Mouse (Mus musculus) heart, postnatal 0 days (tissue): ENCODE data around the gene Il22ra1. TPM values are rescaled to one million over a fixed set of nuclear protein-coding genes. Genes with fewer than 3 reads are reported as not detected.

Source experiments
- ATAC-seq: fragments of 200-750 bp; cut with Nextera tagmentation; 2 replicates; pipeline ENCODE4 v1.8.0; 2017; ENCODE audit warnings: low read depth, moderate number of reproducible peaks, moderate library complexity; ENCODE audit not compliant: insufficient read depth
- DNase-seq: peaks from one replicate; pipeline ENCODE4 v3.0.0-alpha.2; 2016; ENCODE audit warnings: low spot score
- H3K27ac ChIP-seq: fragments of 300-500 bp; sonication (generic); 2 replicates; pipeline ENCODE4 v1.5.1; 2014; ENCODE audit warnings: low read depth, mild to moderate bottlenecking
- H3K27me3 ChIP-seq: fragments of 300-500 bp; sonication (generic); 2 replicates; pipeline ENCODE4 v1.6.1; 2014; ENCODE audit warnings: low read length, mixed read lengths; ENCODE audit not compliant: control insufficient read depth, insufficient read depth
- H3K36me3 ChIP-seq: fragments of 300-500 bp; sonication (generic); replicated peaks from 2 replicates; pipeline ENCODE4 v1.6.1; 2014; ENCODE audit warnings: low read length, mixed read lengths; ENCODE audit not compliant: control insufficient read depth, insufficient read depth
- H3K4me1 ChIP-seq: fragments of 300-500 bp; sonication (generic); 2 replicates; pipeline ENCODE4 v1.6.1; 2014; ENCODE audit warnings: antibody characterized with exemption; ENCODE audit not compliant: control insufficient read depth, insufficient read depth
- H3K4me2 ChIP-seq: fragments of 300-500 bp; sonication (generic); 2 replicates; pipeline ENCODE4 v1.6.1; 2014; ENCODE audit warnings: low read depth, mild to moderate bottlenecking, low read length, moderate library complexity
- H3K4me3 ChIP-seq: fragments of 300-500 bp; sonication (generic); 2 replicates; pipeline ENCODE4 v1.5.1; 2014; ENCODE audit warnings: low read depth, low read length
- H3K9ac ChIP-seq: fragments of 300-500 bp; sonication (generic); replicated peaks from 2 replicates; pipeline ENCODE4 v1.6.1; 2014; ENCODE audit warnings: low read depth, low read length, mixed read lengths
- H3K9me3 ChIP-seq: fragments of 300-500 bp; sonication (generic); replicated peaks from 2 replicates; pipeline ENCODE4 v1.6.1; 2016; ENCODE audit warnings: low read length; ENCODE audit not compliant: control insufficient read depth
- CTCF ChIP-seq: IDR thresholded peaks from 2 replicates; pipeline ENCODE4 v1.5.1; 2016; ENCODE audit warnings: antibody characterized with exemption, control low read depth, low read depth
- EP300 ChIP-seq: IDR thresholded peaks from 2 replicates; pipeline ENCODE4 v1.6.1; 2016; ENCODE audit warnings: antibody characterized with exemption, low read depth
- WGBS: fragments of 180-500 bp; shearing (Covaris S2); extraction: QIAGEN DNeasy Blood & Tissue Kit; methylation state at CpG from one replicate; pipeline ENCODE4 v1.1.7; 2014; 5-methylcytosine and 5-hydroxymethylcytosine counted together
- polyA plus RNA-seq: library from polyadenylated mRNA; unstranded; fragments of >200 nt; fragmentation: Nextera tagmentation; extraction: Ambion mirVana; gene quantifications from 2 replicates; pipeline ENCODE4 v1.2.1, GENCODE M21; 2015
- total RNA-seq: library from RNA; depleted of rRNA; stranded (reverse); fragments of >200 nt; gene quantifications from 2 replicates; pipeline ENCODE4 v1.2.3, GENCODE M21; 2014; ENCODE audit warnings: low replicate concordance; rRNA removed

Gene Il22ra1
- total RNA-seq (not detected in 2 replicates), polyA plus RNA-seq (not detected in 2 replicates)

DNA sequence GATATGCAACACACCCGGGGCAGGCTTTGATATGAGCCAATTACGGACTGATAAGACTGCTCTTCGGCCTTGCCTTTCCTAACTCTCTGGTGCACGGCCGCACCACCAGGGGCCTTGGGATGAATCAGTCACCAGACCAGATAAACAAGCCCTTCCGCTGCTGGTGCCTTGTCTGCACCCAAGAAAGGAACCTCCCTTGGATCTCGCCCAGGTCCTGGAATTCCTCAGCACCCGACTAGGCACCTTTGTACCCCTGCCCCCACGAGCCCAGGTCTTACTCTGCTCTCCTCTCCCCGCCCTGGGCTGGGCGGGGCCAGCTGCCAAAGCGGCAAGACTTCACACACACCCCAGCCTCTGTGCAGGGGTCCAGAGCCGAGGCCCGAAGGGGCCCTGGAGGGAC, at the start of gene Il22ra1:
Gene Il22ra1 (plus strand): TSS at position 356 of the 400 bp plus-strand sequence.
- Histone ChIP-seq H3K27ac (no peak within 1 kb of the TSS), H3K36me3 (no peaks in the 10 kb centered on the region), H3K4me3 (peak within 1 kb of the TSS; percentile 17), H3K4me1 (0 out of 2 replicates have a peak, but pooled peaks cover 2% of the 10 kb centered on the region), H3K9me3 (0 out of 2 replicates have a peak, but pooled peaks cover under 1% of the 10 kb centered on the region), H3K9ac (0 out of 2 replicates have a peak within 1 kb of the TSS, but pooled peaks have one; percentile 5), H3K27me3 (no peaks in the 10 kb centered on the region), H3K4me2 (peak within 1 kb of the TSS; percentile 54)
- TF ChIP-seq EP300 (no peak), CTCF (no peak)
- DNase-seq: no peak
- peak; percentile 18; the same call in 1 of the 2 replicates for ATAC-seq
- 8% methylated on average over 14 of the region's 14 CpGs for WGBS

DNA sequence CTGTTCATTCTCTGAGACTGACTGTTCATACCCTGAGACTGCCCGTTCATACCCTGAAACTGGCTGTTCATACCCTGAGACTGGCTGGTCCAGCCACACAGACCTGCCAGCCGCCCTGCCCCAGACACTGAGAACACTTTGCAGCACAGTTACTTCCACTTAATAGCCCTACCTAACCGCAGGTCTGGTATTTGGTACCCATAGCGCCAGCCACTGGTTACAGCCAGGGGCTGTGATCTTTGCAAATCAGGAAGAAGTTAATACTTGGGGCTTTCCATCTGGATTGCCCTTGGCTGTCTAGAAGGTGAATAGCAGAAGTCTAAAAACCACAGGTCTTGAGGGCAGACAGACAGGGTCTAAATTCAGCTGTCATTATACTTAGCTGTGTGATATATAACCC, 48.7 kb upstream of the Il22ra1 start:
- H3K27ac ChIP-seq: no peak overlapping the region
- 0 out of 2 replicates have a peak, but pooled peaks cover 7% of the 10 kb centered on the region for H3K4me1 ChIP-seq
- H3K4me2 ChIP-seq: no peak overlapping the region
- no peaks in the 10 kb centered on the region for H3K36me3 ChIP-seq
- no peak for ATAC-seq
- no peak for DNase-seq
- H3K27me3 ChIP-seq: no peaks in the 10 kb centered on the region
- no peak overlapping the region for H3K4me3 ChIP-seq
- no peaks in the 10 kb centered on the region for H3K9me3 ChIP-seq
- H3K9ac ChIP-seq: no peak overlapping the region
- no peak for TF ChIP-seq CTCF
- TF ChIP-seq EP300: no peak
- 76% methylated on average over 4 of the region's 4 CpGs for WGBS

DNA sequence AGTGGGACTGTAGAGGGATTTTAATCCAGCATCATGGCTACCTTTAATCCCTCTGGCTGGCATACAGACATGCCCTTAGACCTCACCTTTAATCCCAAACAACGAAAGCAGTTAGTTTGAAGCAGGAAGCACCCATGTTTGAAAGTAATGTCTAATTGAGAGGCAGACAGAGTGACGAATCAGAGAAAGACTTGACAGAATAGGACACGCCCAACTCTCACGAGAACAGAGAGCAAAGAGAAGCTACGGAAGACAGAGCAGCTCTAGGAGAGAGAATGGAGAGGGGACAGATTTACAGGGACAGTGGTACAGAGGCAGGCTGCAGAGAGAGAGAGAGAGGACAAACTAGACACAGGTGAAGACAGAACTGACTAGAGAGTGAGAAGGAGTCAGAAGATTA, 46.2 kb upstream of the Il22ra1 start:
- Histone ChIP-seq H3K27me3 (no peaks in the 10 kb centered on the region), H3K4me3 (no peak overlapping the region), H3K4me2 (no peak overlapping the region), H3K9me3 (no peaks in the 10 kb centered on the region), H3K9ac (no peak overlapping the region), H3K27ac (no peak overlapping the region), H3K4me1 (0 out of 2 replicates have a peak, but pooled peaks cover 7% of the 10 kb centered on the region), H3K36me3 (no peaks in the 10 kb centered on the region)
- WGBS: 71% methylated on average over 5 of the region's 5 CpGs
- DNase-seq: no peak
- ATAC-seq: no peak
- TF ChIP-seq EP300: no peak
- no peak for TF ChIP-seq CTCF

DNA sequence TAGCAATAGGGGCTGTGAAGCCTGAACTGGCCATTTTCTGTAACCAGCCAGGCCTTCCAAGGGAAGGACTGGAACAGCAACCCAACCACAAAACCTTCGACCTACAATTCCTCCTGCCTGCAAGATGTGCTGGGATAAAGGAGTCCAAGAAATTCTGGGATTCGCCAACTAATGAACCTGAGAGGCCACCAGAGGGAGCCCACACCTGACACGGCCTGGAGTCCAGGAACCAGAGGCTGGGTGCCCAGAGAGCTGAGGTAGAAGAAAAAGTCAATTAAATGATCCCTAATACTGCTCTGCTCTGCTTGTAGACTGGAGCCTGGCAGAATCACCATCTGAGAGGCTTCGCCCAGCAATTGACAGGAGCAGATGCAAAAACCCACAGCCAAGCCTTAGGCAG, 44.4 kb upstream of the Il22ra1 start:
- H3K4me2 ChIP-seq: no peak overlapping the region
- TF ChIP-seq CTCF (peak; percentile 62), EP300 (no peak)
- H3K9ac ChIP-seq: no peak overlapping the region
- no peak for ATAC-seq
- H3K36me3 ChIP-seq: no peaks in the 10 kb centered on the region
- WGBS: 19% methylated on average over 4 of the region's 4 CpGs
- DNase-seq: no peak
- no peaks in the 10 kb centered on the region; the same call in 1 of the 2 replicates for H3K27me3 ChIP-seq
- H3K4me3 ChIP-seq: no peak overlapping the region
- H3K4me1 ChIP-seq: no peaks in the 10 kb centered on the region
- H3K9me3 ChIP-seq: no peaks in the 10 kb centered on the region
- H3K27ac ChIP-seq: no peak overlapping the region

- no peak for ATAC-seq
- Histone ChIP-seq H3K27ac (no peak overlapping the region), H3K36me3 (no peaks in the 10 kb centered on the region), H3K9ac (no peak overlapping the region), H3K4me2 (no peak overlapping the region), H3K9me3 (no peaks in the 10 kb centered on the region), H3K4me1 (no peaks in the 10 kb centered on the region), H3K4me3 (no peak overlapping the region), H3K27me3 (peaks cover 5% of the 10 kb centered on the region; the same call in 1 of the 2 replicates)
- WGBS: 39% methylated on average over 3 of the region's 3 CpGs
- no peak for DNase-seq
- no peak for TF ChIP-seq CTCF
- TF ChIP-seq EP300: no peak
Observed at GRCm38 (mm10) chr4:135684731-135685130, 43.2 kb upstream of the Il22ra1 start.
